Mouse (Mus musculus) megakaryocyte, embryonic 14.5 days (primary cell): Measurements from ENCODE around the gene Haus3. TPM values are rescaled to one million over a fixed set of nuclear protein-coding genes. Genes with fewer than 3 reads are reported as not detected.

ENCODE experiments used
- H3K27me3 ChIP-seq: replicated peaks from 2 replicates; pipeline ENCODE3; 2012; ENCODE audit warnings: inconsistent platforms
- H3K36me3 ChIP-seq: replicated peaks from 2 replicates; pipeline ENCODE3; 2012; ENCODE audit warnings: low read length, inconsistent platforms, mixed read lengths
- H3K4me1 ChIP-seq: 2 replicates; pipeline ENCODE4 v1.6.1; 2012; ENCODE audit warnings: inconsistent platforms
- H3K4me3 ChIP-seq: replicated peaks from 2 replicates; pipeline ENCODE3; 2012; ENCODE audit warnings: moderate library complexity, mild to moderate bottlenecking, inconsistent platforms
- H3K9me3 ChIP-seq: 2 replicates; pipeline ENCODE4 v1.6.1; 2012; ENCODE audit warnings: inconsistent platforms
- FLI1 ChIP-seq: IDR thresholded peaks from 2 replicates; pipeline ENCODE4 v1.6.1; 2012; ENCODE audit warnings: low read length, inconsistent platforms, mixed read lengths
- GATA1 ChIP-seq: IDR thresholded peaks from 3 replicates; pipeline ENCODE4 v1.6.1; 2012; ENCODE audit warnings: mixed read lengths, low read length, inconsistent platforms, borderline replicate concordance
- polyA plus RNA-seq: library from polyadenylated mRNA; stranded (reverse); fragments of >175 nt; gene quantifications from 2 replicates; pipeline ENCODE4 v1.2.3, GENCODE M21; 2012; ENCODE audit warnings: low replicate concordance; ENCODE audit not compliant: insufficient read depth

Haus3 gene
- polyA plus RNA-seq, 1 experiment = 1.6 TPM

- no peaks in the 10 kb centered on the region for H3K36me3 ChIP-seq
- no peaks in the 10 kb centered on the region for H3K9me3 ChIP-seq
- H3K4me1 ChIP-seq = no peaks in the 10 kb centered on the region; the same call in 1 of the 2 replicates
- H3K27me3 ChIP-seq = peaks cover 2% of the 10 kb centered on the region
- no peak overlapping the region for H3K4me3 ChIP-seq
- TF ChIP-seq FLI1 (no peak), GATA1 (no peak)
Observed at GRCm38 (mm10) chr5:34139751-34140150, 29.6 kb downstream of the Haus3 start.

GRCm38 (mm10) chr5:34132731-34133130 lies 36.6 kb downstream of the Haus3 start:
- Histone ChIP-seq H3K4me3 (no peak overlapping the region), H3K4me1 (no peaks in the 10 kb centered on the region), H3K27me3 (peaks cover 4% of the 10 kb centered on the region), H3K36me3 (no peaks in the 10 kb centered on the region), H3K9me3 (no peaks in the 10 kb centered on the region)
- no peak for TF ChIP-seq FLI1
- TF ChIP-seq GATA1 = no peak

- no peak overlapping the region for H3K4me3 ChIP-seq
- no peak for TF ChIP-seq GATA1
- TF ChIP-seq FLI1 = no peak
- no peaks in the 10 kb centered on the region for H3K36me3 ChIP-seq
- peaks cover 12% of the 10 kb centered on the region for H3K27me3 ChIP-seq
- no peaks in the 10 kb centered on the region; the same call in 1 of the 2 replicates for H3K4me1 ChIP-seq
- 0 out of 2 replicates have a peak, but pooled peaks cover 6% of the 10 kb centered on the region for H3K9me3 ChIP-seq
Observed at GRCm38 (mm10) chr5:34124131-34124530, 45.2 kb downstream of the Haus3 start.

GRCm38 (mm10) chr5:34119121-34119856 lies 50.0 kb downstream of the Haus3 start:
- Histone ChIP-seq H3K9me3 (no peaks in the 10 kb centered on the region), H3K4me1 (no peaks in the 10 kb centered on the region; the same call in 1 of the 2 replicates), H3K36me3 (no peaks in the 10 kb centered on the region), H3K4me3 (no peak overlapping the region), H3K27me3 (peaks cover 17% of the 10 kb centered on the region)
- TF ChIP-seq FLI1 = no peak
- no peak for TF ChIP-seq GATA1

- TF ChIP-seq FLI1 = no peak
- no peak for TF ChIP-seq GATA1
- Histone ChIP-seq H3K4me1 (peaks cover 8% of the 10 kb centered on the region), H3K27me3 (peaks cover 8% of the 10 kb centered on the region), H3K4me3 (peak overlapping the region; percentile 38), H3K36me3 (no peaks in the 10 kb centered on the region), H3K9me3 (no peaks in the 10 kb centered on the region)
Observed at GRCm38 (mm10) chr5:34105681-34106080, 63.6 kb downstream of the Haus3 start.

Other genes with a start within 250 kb of the Haus3 start
- 21.9 and 31.2 TPM in 2 replicates for gene Nelfa, start 233.1 kb downstream of the Haus3 start, polyA plus RNA-seq
- 15.8 and 92.9 TPM in 2 replicates for gene Gm1673, start 186.1 kb downstream of the Haus3 start, polyA plus RNA-seq
- gene Nat8l, start 173.5 kb downstream of the Haus3 start, polyA plus RNA-seq = 0.57 and 1.3 TPM in 2 replicates
- gene Poln, start 79 bp downstream of the Haus3 start, polyA plus RNA-seq = 0.21 TPM in 1 of 2 replicates, not detected in the other
- 12.3 and 31.0 TPM in 2 replicates for gene Mxd4, start 18.2 kb upstream of the Haus3 start, polyA plus RNA-seq
- 0.37 and 4.0 TPM in 2 replicates for gene Zfyve28, start 118.9 kb upstream of the Haus3 start, polyA plus RNA-seq
- gene Cfap99, start 119.1 kb upstream of the Haus3 start, polyA plus RNA-seq = 0.15 TPM in 1 of 2 replicates, not detected in the other
- 6.2 and 26.8 TPM in 2 replicates for gene Rnf4, start 166.8 kb upstream of the Haus3 start, polyA plus RNA-seq
- 6.6 and 13.3 TPM in 2 replicates for gene Fam193a, start 200.4 kb upstream of the Haus3 start, polyA plus RNA-seq